Mouse (Mus musculus) embryonic facial prominence, embryonic 10.5 days (tissue): ENCODE data around the gene Phf23. TPM values are rescaled to one million over a fixed set of nuclear protein-coding genes. Genes with fewer than 3 reads are reported as not detected.

ENCODE experiments used
- DNase-seq: peaks from one replicate; pipeline ENCODE4 v3.0.0-alpha.2; 2017; ENCODE audit warnings: low spot score
- H3K27ac ChIP-seq: fragments of 300-500 bp; sonication (generic); replicated peaks from 2 replicates; pipeline ENCODE4 v1.5.1; 2016; ENCODE audit warnings: mild to moderate bottlenecking
- H3K27me3 ChIP-seq: fragments of 300-500 bp; sonication (generic); replicated peaks from 2 replicates; pipeline ENCODE4 v1.6.1; 2016; ENCODE audit warnings: low read depth, mild to moderate bottlenecking; ENCODE audit not compliant: poor library complexity, severe bottlenecking
- H3K36me3 ChIP-seq: fragments of 300-500 bp; sonication (generic); replicated peaks from 2 replicates; pipeline ENCODE4 v1.6.1; 2016; ENCODE audit warnings: mild to moderate bottlenecking, moderate library complexity
- H3K4me1 ChIP-seq: fragments of 300-500 bp; sonication (generic); 2 replicates; pipeline ENCODE4 v1.6.1; 2016
- H3K4me3 ChIP-seq: fragments of 300-500 bp; sonication (generic); 2 replicates; pipeline ENCODE4 v1.5.1; 2016; ENCODE audit warnings: mild to moderate bottlenecking, moderate library complexity
- H3K9me3 ChIP-seq: fragments of 300-500 bp; sonication (generic); 2 replicates; pipeline ENCODE4 v1.6.1; 2016; ENCODE audit warnings: mild to moderate bottlenecking
- WGBS: fragments of 180-500 bp; shearing (Covaris S2); methylation state at CpG from one replicate; pipeline ENCODE4 v1.1.7; 2016; 5-methylcytosine and 5-hydroxymethylcytosine counted together
- polyA plus RNA-seq: library from polyadenylated mRNA; unstranded; fragments of >200 nt; fragmentation: Nextera tagmentation; extraction: Ambion mirVana; gene quantifications from 2 replicates; pipeline ENCODE4 v1.2.1, GENCODE M21; 2016

Phf23 gene
- polyA plus RNA-seq, 1 experiment from 2014 or later, result 98.3 TPM

- H3K4me1 ChIP-seq, result peaks cover 32% of the 10 kb centered on the region
- no peaks in the 10 kb centered on the region for H3K9me3 ChIP-seq
- H3K36me3 ChIP-seq, result peaks cover 62% of the 10 kb centered on the region
- peak; percentile 100 for DNase-seq
- H3K27me3 ChIP-seq, result no peaks in the 10 kb centered on the region
- peak overlapping the region; percentile 99 for H3K27ac ChIP-seq
- whole genome bisulfite sequencing, result under 1% methylated on average over 59 of the region's 60 CpGs
- peak overlapping the region; percentile 84 for H3K4me3 ChIP-seq
These were observed 15.1 kb upstream of the Phf23 start for GRCm38 (mm10) chr11:69980196-69981140.

GRCm38 (mm10) chr11:69981141-69981762 is 14.3 kb upstream of the Phf23 start, which contains the start of gene Ctdnep1:
Gene Ctdnep1 (plus strand): TSS chr11:69981156.
- Histone ChIP-seq H3K9me3 (no peaks in the 10 kb centered on the region), H3K27me3 (no peaks in the 10 kb centered on the region), H3K4me1 (peaks cover 32% of the 10 kb centered on the region), H3K4me3 (peak within 1 kb of the TSS; percentile 84), H3K36me3 (peaks cover 62% of the 10 kb centered on the region), H3K27ac (peak within 1 kb of the TSS; percentile 99)
- under 1% methylated on average over 43 of the region's 43 CpGs for WGBS
- DNase-seq, result no peak

GRCm38 (mm10) chr11:69982225-69982624 is 13.4 kb upstream of the Phf23 start, which contains the start of gene Elp5:
Gene Elp5 (minus strand): TSS chr11:69982517.
- peaks cover 32% of the 10 kb centered on the region for H3K4me1 ChIP-seq
- no peaks in the 10 kb centered on the region for H3K9me3 ChIP-seq
- peak within 1 kb of the TSS; percentile 99 for H3K27ac ChIP-seq
- H3K36me3 ChIP-seq, result peaks cover 62% of the 10 kb centered on the region
- H3K4me3 ChIP-seq, result peak within 1 kb of the TSS; percentile 84
- no peak for DNase-seq
- WGBS, result 64% methylated on average over 8 of the region's 8 CpGs
- H3K27me3 ChIP-seq, result no peaks in the 10 kb centered on the region

- Histone ChIP-seq H3K4me1 (peaks cover 32% of the 10 kb centered on the region), H3K36me3 (peaks cover 62% of the 10 kb centered on the region), H3K4me3 (peak overlapping the region; percentile 84), H3K27me3 (no peaks in the 10 kb centered on the region), H3K27ac (peak overlapping the region; percentile 99), H3K9me3 (no peaks in the 10 kb centered on the region)
- 33% methylated on average over 5 of the region's 5 CpGs for WGBS
- DNase-seq, result no peak
These were observed 12.7 kb upstream of the Phf23 start for GRCm38 (mm10) chr11:69982877-69983276.

GRCm38 (mm10) chr11:69983377-69983776 is 12.2 kb upstream of the Phf23 start:
- no peaks in the 10 kb centered on the region for H3K9me3 ChIP-seq
- H3K27ac ChIP-seq, result peak overlapping the region; percentile 99
- WGBS, result 88% methylated on average over 4 of the region's 4 CpGs
- H3K27me3 ChIP-seq, result no peaks in the 10 kb centered on the region
- H3K36me3 ChIP-seq, result peaks cover 62% of the 10 kb centered on the region
- peaks cover 32% of the 10 kb centered on the region for H3K4me1 ChIP-seq
- peak overlapping the region; percentile 84 for H3K4me3 ChIP-seq
- DNase-seq, result no peak

- DNase-seq, result no peak
- Histone ChIP-seq H3K36me3 (peaks cover 67% of the 10 kb centered on the region), H3K9me3 (no peaks in the 10 kb centered on the region), H3K4me1 (peaks cover 25% of the 10 kb centered on the region), H3K4me3 (peak overlapping the region; percentile 27), H3K27me3 (no peaks in the 10 kb centered on the region), H3K27ac (no peak overlapping the region)
- whole genome bisulfite sequencing, result 93% methylated on average over 8 of the region's 8 CpGs
These were observed 11.1 kb upstream of the Phf23 start for GRCm38 (mm10) chr11:69984431-69984830.

GRCm38 (mm10) chr11:69989949-69990348 is 5.6 kb upstream of the Phf23 start:
- H3K27ac ChIP-seq, result no peak overlapping the region
- H3K27me3 ChIP-seq, result no peaks in the 10 kb centered on the region
- peaks cover 75% of the 10 kb centered on the region for H3K36me3 ChIP-seq
- no peak for DNase-seq
- WGBS, result 89% methylated on average over 8 of the region's 8 CpGs
- no peaks in the 10 kb centered on the region for H3K9me3 ChIP-seq
- H3K4me1 ChIP-seq, result peaks cover 24% of the 10 kb centered on the region
- no peak overlapping the region for H3K4me3 ChIP-seq

GRCm38 (mm10) chr11:69990850-69991691 is 4.5 kb upstream of the Phf23 start, which contains the start of gene Gabarap:
Gene Gabarap (plus strand): TSS chr11:69991143.
- peak within 1 kb of the TSS; percentile 71 for H3K4me3 ChIP-seq
- H3K9me3 ChIP-seq, result no peaks in the 10 kb centered on the region
- peaks cover 25% of the 10 kb centered on the region for H3K4me1 ChIP-seq
- peak; percentile 96 for DNase-seq
- no peaks in the 10 kb centered on the region for H3K27me3 ChIP-seq
- H3K27ac ChIP-seq, result peak within 1 kb of the TSS; percentile 90
- peaks cover 64% of the 10 kb centered on the region for H3K36me3 ChIP-seq
- WGBS, result under 1% methylated on average over 40 of the region's 40 CpGs

- Histone ChIP-seq H3K27me3 (no peaks in the 10 kb centered on the region), H3K4me3 (peak overlapping the region; percentile 71), H3K9me3 (no peaks in the 10 kb centered on the region), H3K4me1 (peaks cover 25% of the 10 kb centered on the region), H3K36me3 (peaks cover 57% of the 10 kb centered on the region), H3K27ac (peak overlapping the region; percentile 90)
- no peak for DNase-seq
- under 1% methylated on average over 15 of the region's 15 CpGs for WGBS
These were observed 3.9 kb upstream of the Phf23 start for GRCm38 (mm10) chr11:69991711-69992110.

- H3K36me3 ChIP-seq, result peaks cover 51% of the 10 kb centered on the region
These were observed 3.2 kb upstream of the Phf23 start for GRCm38 (mm10) chr11:69992396-69992795.

GRCm38 (mm10) chr11:69992932-69993331 is 2.6 kb upstream of the Phf23 start:
- WGBS, result 88% methylated on average over 3 of the region's 3 CpGs
- peak overlapping the region; percentile 71 for H3K4me3 ChIP-seq

More at GRCm38 (mm10) chr11:69992396-69992795, 3.2 kb upstream of the Phf23 start:
- Histone ChIP-seq H3K4me1 (peaks cover 28% of the 10 kb centered on the region), H3K9me3 (no peaks in the 10 kb centered on the region), H3K4me3 (peak overlapping the region; percentile 71), H3K27ac (no peak overlapping the region), H3K27me3 (no peaks in the 10 kb centered on the region)
- DNase-seq, result no peak
- WGBS, result 87% methylated on average over 10 of the region's 10 CpGs

More at GRCm38 (mm10) chr11:69992932-69993331, 2.6 kb upstream of the Phf23 start:
- DNase-seq, result no peak
- no peak overlapping the region for H3K27ac ChIP-seq
- peaks cover 34% of the 10 kb centered on the region for H3K4me1 ChIP-seq
- no peaks in the 10 kb centered on the region for H3K9me3 ChIP-seq
- peaks cover 50% of the 10 kb centered on the region for H3K36me3 ChIP-seq
- no peaks in the 10 kb centered on the region for H3K27me3 ChIP-seq
